Mouse (Mus musculus): ENCODE results near the gene Zbp1.

The Zbp1 gene

GRCm38 (mm10) chr2:173217246-173217645 lies 1.5 kb downstream of the Zbp1 start:
- no peak for DNase-seq (ENCODE audit: low read depth in 2 of 2, low spot score in 2 of 2)

DNA sequence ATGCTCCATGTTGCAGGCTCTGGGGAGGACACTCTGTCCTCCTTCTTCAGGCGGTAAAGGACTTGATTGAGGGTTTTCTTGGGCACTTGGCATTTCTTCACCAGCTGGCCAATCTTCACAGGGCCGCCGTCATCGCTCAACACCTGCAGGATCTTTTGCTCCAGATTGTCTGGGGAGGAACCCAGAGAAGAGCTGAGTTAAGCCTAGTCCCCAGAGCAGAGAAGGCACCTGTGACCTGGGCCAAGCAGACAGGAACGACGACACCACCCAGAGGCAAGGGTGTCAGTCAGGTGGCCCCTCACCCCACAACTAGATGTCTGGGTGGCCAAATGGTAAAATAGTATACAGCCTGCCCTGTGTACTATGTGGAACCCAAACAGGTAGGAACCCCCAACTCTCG lies 1.9 kb downstream of the Zbp1 start:
- no peak for DNase-seq (ENCODE audit: low read depth in 2 of 2, low spot score in 2 of 2)

- DNase-seq (ENCODE audit: low read depth in 2 of 2, low spot score in 2 of 2), result no peak
Observed at GRCm38 (mm10) chr2:173212227-173212626, 6.5 kb downstream of the Zbp1 start.

DNA sequence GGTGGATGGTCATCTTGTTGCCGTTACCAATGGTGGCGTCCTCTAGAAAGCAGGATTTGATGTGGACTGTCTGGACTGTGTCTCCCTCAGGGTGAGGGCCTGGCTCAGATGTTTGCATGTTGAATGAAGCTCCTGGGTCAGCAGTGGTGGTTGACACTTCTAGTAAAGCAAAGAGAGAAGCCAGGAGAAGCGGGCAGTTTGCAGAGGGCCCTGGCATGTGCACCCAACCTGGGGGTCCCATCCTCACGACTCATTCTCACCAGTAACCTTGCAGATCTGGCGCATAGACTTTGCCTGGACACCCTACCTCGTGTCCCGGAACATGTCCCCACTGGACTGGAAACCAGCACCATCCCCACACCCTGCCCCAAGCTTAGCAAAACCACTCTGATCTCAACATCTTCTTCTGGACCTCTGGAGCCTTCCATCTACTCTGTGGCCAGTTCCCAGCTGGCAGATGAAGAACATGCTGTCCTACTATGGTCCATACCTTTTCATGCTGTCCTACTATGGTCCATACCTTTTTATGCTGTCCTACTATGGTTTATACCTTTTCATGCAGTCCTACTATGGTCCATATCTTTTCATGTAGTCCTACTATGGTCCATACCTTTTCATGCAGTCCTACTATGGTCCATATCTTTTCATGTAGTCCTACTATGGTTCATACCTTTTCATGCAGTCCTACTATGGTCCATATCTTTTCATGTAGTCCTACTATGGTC lies 9.5 kb downstream of the Zbp1 start:
- DNase-seq (ENCODE audit: low read depth in 2 of 2, low spot score in 2 of 2), result no peak

DNA sequence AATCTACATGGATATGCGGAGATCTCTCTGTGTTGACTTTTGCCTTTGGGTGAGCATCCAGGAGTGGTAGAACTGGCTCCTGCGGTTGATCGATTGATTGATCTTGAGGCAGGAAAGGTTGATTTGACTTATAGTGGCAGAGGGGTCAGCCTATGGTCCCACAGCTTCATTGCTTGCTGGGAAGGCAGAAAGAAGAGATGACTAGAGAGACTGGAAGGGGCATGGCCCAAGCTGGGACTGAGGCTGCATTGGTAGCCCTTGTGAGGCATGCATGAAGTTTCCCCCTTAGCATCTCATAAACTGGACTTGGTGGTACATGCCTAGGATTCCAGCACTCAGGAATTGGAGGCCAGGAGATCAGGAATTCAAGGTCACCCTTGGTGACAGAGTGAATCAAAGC lies 11.7 kb downstream of the Zbp1 start:
- DNase-seq (ENCODE audit: low read depth in 2 of 2, low spot score in 2 of 2), result no peak

GRCm38 (mm10) chr2:173205563-173206099 lies 13.1 kb downstream of the Zbp1 start:
- no peak for DNase-seq (ENCODE audit: low read depth in 2 of 2, low spot score in 2 of 2)

- no peak for DNase-seq (ENCODE audit: low read depth in 2 of 2, low spot score in 2 of 2)
Observed at GRCm38 (mm10) chr2:173204671-173205070, 14.1 kb downstream of the Zbp1 start.

GRCm38 (mm10) chr2:173203726-173204125 lies 15.0 kb downstream of the Zbp1 start:
- no peak for DNase-seq (ENCODE audit: low read depth in 2 of 2, low spot score in 2 of 2)

- no peak for DNase-seq (ENCODE audit: low read depth in 2 of 2, low spot score in 2 of 2)
Observed at GRCm38 (mm10) chr2:173202924-173203689, 15.6 kb downstream of the Zbp1 start.

GRCm38 (mm10) chr2:173194796-173195195 lies 23.9 kb downstream of the Zbp1 start:
- no peak for DNase-seq (ENCODE audit: low read depth in 2 of 2, low spot score in 2 of 2)

DNA sequence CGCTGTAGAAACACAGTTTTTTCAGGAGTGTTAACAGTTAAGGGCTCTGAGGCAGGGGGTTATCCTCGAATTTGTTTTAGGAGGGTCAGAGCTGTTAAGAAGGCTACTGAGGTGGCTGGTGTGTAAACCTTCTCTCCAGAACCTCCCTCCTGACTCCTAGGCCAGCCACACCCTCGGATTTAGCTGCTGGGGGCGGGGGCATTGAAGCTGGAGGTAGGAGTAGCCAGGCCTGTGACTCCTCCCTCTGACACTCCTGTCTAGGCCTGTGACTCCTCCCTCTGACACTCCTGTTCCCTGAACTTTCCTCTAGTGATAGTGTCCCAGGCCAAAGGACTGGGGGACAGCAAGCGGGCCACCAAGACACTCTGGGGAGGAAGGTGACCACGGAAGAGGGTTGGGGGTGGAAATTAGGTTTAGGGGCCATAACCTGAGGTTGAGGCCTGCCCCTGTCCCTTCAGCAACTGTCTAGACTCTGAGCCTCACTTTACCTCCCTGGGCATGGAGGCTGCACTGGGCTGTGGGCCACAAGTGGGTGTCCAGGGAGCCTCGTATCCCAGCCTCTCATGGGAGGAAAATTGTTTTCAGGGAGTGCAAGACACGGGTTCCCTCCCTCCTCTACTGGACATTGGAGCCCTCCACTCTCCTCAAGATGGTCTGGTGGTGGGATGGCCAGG lies 31.4 kb downstream of the Zbp1 start:
- no peak for DNase-seq (ENCODE audit: low read depth in 2 of 2, low spot score in 2 of 2)

GRCm38 (mm10) chr2:173186047-173186943 lies 32.4 kb downstream of the Zbp1 start:
- peak; percentile 74 to 75 for DNase-seq (ENCODE audit: low read depth in 2 of 2, low spot score in 2 of 2)

DNA sequence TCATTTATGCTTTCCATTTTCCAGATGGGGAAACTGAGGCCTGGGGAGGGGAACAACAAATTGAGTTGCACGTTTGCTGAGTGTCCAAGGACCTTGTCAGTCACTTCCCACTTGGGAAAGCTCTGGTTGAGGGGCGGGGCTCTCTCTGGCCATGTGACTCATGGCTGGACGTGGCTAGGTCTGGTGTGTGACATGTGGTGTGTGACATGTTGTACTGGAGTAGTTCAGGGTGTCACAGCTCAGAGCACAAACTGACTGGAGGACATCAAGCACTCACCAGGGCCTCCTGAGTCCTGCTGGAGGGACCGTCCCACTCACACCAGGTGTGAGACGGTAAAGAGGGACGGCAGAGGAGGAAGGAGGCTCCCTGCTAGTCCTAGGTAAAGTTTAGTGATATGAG lies 33.4 kb downstream of the Zbp1 start:
- no peak for DNase-seq (ENCODE audit: low read depth in 2 of 2, low spot score in 2 of 2)

DNA sequence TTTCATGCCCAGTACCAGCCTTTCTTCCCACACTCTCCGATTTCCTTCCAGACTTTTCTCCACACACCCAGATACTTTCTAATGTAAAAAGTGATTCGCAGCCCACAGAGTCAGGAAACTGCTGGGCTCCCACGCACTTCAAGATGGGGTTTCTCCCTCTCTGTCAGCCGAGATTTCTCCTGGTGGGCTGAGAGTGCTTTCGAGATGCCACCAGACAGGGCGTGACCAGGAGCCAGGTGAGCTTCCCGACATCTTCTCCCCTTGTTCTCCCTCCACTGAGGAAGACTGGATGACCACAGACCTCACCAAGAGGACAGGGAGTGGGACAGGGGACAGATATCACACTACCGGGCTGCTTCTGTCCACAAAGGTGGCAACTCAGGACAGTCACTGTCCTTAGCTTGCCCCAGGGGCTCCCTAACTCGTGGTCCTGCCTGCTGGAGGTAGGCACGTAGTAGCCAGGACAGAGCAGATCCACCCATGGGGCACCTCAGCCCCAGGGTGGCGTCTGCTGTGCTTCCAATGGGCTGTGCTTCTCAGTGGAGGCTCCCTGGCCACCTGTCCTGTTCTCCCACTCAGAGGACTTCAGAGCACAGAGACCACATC lies 34.1 kb downstream of the Zbp1 start:
- no peak for DNase-seq (ENCODE audit: low read depth in 2 of 2, low spot score in 2 of 2)

- DNase-seq (ENCODE audit: low read depth in 2 of 2, low spot score in 2 of 2), result no peak
Observed at GRCm38 (mm10) chr2:173183836-173184460, 34.8 kb downstream of the Zbp1 start.

GRCm38 (mm10) chr2:173183311-173183710 lies 35.4 kb downstream of the Zbp1 start:
- DNase-seq (ENCODE audit: low read depth in 2 of 2, low spot score in 2 of 2), result no peak

- no peak for DNase-seq (ENCODE audit: low read depth in 2 of 2, low spot score in 2 of 2)
Observed at GRCm38 (mm10) chr2:173182796-173183195, 35.9 kb downstream of the Zbp1 start.

GRCm38 (mm10) chr2:173181901-173182300 lies 36.8 kb downstream of the Zbp1 start:
- no peak for DNase-seq (ENCODE audit: low read depth in 2 of 2, low spot score in 2 of 2)

DNA sequence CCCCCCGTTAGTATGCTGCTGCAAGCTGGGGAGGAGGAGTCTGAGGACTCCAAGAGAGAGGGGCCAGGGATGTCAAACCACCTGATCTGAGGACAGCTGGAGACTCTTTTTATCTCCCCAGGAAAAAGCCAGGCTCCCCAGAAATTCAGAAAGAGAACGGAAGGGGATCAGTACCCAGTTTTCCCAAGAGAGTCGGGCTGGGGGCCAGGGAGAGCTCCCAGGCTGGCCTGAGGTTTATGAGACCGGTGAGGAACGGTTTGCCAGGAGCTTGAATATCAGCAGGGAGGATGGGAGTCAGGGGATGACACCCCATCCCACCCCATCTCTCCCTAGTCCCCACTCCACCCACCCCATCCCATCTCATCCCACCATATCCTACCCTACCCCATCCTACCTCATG lies 37.2 kb downstream of the Zbp1 start:
- DNase-seq (ENCODE audit: low read depth in 2 of 2, low spot score in 2 of 2), result no peak

Data from CD8-positive naive resting alpha-beta T cell, adult 2 months (primary cell).